Mouse (Mus musculus): ENCODE measurements around the gene Gm11639. TPM values are rescaled to one million over a fixed set of nuclear protein-coding genes. Genes with fewer than 3 reads are reported as not detected.

The Gm11639 gene
- 0.11 TPM for polyA plus RNA-seq (2017; shearing (Covaris generic))

GRCm38 (mm10) chr11:104685548-104685947 is at the start of gene Gm11639:
TSS of gene Gm11639 (plus strand) at chr11:104685707.

DNA sequence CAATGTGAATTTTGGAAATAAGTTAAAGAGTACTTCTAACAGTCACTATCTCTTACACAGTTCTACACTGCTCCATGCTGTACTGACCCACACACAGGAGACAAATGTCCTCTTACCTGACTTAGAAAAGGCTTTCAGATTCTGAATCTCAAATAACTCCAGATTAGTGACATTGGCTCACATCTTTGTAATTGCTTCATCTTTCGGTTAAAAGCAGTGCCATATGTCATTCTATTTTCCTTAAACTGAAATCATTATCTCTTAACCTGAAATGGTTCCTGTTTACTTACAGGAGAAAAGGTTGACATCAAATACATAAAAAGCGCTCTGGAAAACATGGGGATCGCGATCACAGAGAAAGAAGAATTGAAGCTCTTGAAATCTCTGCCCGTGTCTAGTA is 377.8 kb downstream of the Gm11639 start, which contains the start of gene Efcab3:
Gene Efcab3, plus strand, starts transcription at position 301 of the 400 bp plus-strand sequence.

DNA sequence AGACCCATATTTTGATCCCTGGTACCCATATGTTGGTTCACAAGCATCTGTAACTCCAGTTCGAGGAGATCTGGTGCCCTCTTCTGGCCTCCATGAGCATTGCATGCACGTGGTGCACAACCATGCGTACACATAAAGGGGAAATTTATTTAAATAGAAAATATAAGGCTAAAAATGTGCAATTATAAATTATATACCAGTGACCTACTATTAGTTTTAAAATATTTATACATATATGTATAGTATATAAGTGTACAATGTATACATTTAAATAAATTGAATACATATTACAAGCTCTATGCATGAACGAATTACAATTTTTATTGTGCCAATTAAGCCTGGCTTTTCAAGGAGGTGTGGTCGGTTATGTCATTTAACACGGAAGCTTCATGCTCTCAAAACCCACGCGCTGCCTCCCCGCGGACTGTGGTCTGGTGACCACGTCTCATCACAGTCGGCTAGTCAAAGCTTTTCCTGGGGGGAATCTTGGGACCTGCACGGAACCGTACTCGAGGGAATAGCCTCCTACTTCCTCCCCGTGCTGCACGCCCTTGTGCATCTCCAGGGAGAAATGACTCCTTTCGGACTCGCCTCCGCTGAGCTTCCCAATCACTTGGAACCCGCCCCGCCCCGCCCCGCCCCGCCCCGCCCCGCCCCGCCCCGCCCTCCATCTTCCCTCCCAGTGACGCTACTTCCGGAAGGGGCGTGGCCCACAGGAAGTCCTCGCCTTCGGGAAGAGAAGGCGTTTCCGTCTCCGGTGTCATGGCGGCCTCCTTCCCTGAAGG is 440.4 kb downstream of the Gm11639 start, which contains the start of gene Mettl2:
Gene Mettl2, plus strand, starts transcription at position 691 of the 785 bp plus-strand sequence.

DNA sequence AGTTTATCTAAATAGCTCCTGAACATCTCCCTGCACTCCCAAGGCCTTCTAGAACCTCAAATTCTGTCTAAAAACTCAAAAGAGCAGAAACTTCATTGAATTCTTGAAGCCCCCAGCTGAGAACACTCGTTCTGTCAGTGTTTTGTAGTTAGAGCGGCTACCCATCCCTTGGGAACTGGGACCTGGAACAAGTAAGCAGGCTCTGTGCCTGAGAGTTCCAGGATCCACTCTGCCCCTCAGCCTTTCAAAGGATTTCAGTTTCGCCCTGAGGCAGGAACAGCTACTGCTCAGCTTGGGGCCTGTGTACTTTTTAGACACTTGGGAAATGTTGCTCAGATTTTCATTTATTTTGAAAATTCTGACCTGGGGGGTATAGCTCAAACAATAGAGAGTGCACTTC is 461.1 kb downstream of the Gm11639 start, which contains the start of gene Gm10842:
Gene Gm10842, plus strand, starts transcription at position 301 of the 400 bp plus-strand sequence.

Other genes with a start within 250 kb of the Gm11639 start
- 49.5 TPM for gene Kansl1, start 216.8 kb upstream of the Gm11639 start, polyA plus RNA-seq (2017; shearing (Covaris generic))
- gene Cdc27, start 135.1 kb upstream of the Gm11639 start, polyA plus RNA-seq (2017; shearing (Covaris generic)): 42.8 TPM
- gene Myl4, start 135.0 kb upstream of the Gm11639 start, polyA plus RNA-seq (2017; shearing (Covaris generic)): 7.7 TPM
- 19.1 TPM for gene Itgb3, start 77.7 kb upstream of the Gm11639 start, polyA plus RNA-seq (2017; shearing (Covaris generic))

Measured in CD4-positive, CD25-positive, alpha-beta regulatory T cell, adult 9 weeks (primary cell).